ENCODE assay signal across 21 mouse cellular contexts in the genomic region with DNA sequence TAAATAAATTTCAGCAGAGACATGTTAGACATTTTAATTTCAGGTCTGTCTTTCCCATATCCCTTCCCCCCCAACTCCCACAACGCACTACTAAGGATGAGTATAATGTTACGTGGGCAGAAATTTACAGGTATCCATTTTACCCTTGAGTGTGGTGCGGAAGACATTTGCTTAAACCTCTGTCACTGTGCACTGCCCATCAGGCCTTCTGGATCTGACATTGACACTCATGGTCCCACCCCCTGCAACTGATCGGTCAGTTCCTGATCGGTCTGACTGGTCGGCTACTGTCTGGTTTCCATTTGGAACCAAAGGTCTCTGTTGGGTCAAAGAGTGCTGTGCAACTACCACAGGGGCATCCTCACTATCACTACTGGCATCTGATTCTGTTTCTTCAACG. TPM values are rescaled to one million over a fixed set of nuclear protein-coding genes. Genes with fewer than 3 reads are reported as not detected.
DNase-seq lines count a peak whose midpoint lies in the region; ATAC-seq and TF ChIP-seq lines count a peak whose summit lies in the region.
"Had no signal": no experiment of that assay in that cellular context is flagged by ENCODE, and none has a peak within 500 bp of the region (broad histone marks: within the 10 kb centered on the region; RNA-seq: fewer than 3 reads in every experiment).

No protein-coding gene starts in this region.

- no peak overlapping the region for H3K4me2 ChIP-seq in forebrain, embryonic 12.5 days
- no peak overlapping the region for H3K4me2 ChIP-seq in forebrain, embryonic 14.5 days (ENCODE audit: low read length)
- H3K4me2 ChIP-seq in hindbrain, postnatal 0 days (ENCODE audit: low read depth, low read length) = no peak overlapping the region
- H3K4me2 ChIP-seq in hindbrain, embryonic 14.5 days (replicated peaks) = no peak overlapping the region
- H3K4me2 ChIP-seq in midbrain, embryonic 11.5 days = no peak overlapping the region
- H3K4me2 ChIP-seq in midbrain, embryonic 13.5 days (replicated peaks) = no peak overlapping the region
- H3K4me2 ChIP-seq in CH12.LX (ENCODE audit: insufficient read depth, low read depth, poor library complexity, severe bottlenecking) = no peak overlapping the region
- H3K4me2 ChIP-seq: embryonic facial prominence, embryonic 12.5 days; forebrain, embryonic 15.5 days had no signal

- H3K27ac ChIP-seq in forebrain, embryonic 12.5 days = no peak overlapping the region
- no peak overlapping the region for H3K27ac ChIP-seq in forebrain, embryonic 14.5 days (ENCODE audit: low read depth, low read length)
- H3K27ac ChIP-seq in hindbrain, postnatal 0 days = no peak overlapping the region
- H3K27ac ChIP-seq in hindbrain, embryonic 14.5 days = no peak overlapping the region
- H3K27ac ChIP-seq in midbrain, embryonic 11.5 days (ENCODE audit: low read depth, low read length) = no peak overlapping the region
- H3K27ac ChIP-seq in midbrain, embryonic 13.5 days = no peak overlapping the region
- H3K27ac ChIP-seq in CH12.LX (ENCODE audit: insufficient read depth, low read depth) = no peak overlapping the region
- H3K27ac ChIP-seq: embryonic facial prominence, embryonic 10.5 days; embryonic facial prominence, embryonic 12.5 days; forebrain, embryonic 15.5 days had no signal

- 0 out of 2 replicates have a peak, but pooled peaks have one; percentile 11 for ATAC-seq in forebrain, embryonic 12.5 days (ENCODE audit: low FRiP score)
- ATAC-seq in forebrain, embryonic 14.5 days = no peak
- 0 out of 2 replicates have a peak, but pooled peaks have one; percentile 15 for ATAC-seq in hindbrain, postnatal 0 days
- no peak for ATAC-seq in hindbrain, embryonic 14.5 days (ENCODE audit: low FRiP score)
- ATAC-seq in midbrain, embryonic 11.5 days (ENCODE audit: low FRiP score) = no peak
- ATAC-seq in midbrain, embryonic 13.5 days = no peak
- ATAC-seq: CD4-positive, CD25-positive, alpha-beta regulatory T cell, adult 4 months; forebrain, embryonic 15.5 days; forebrain, postnatal 0 days had no signal

- TF ChIP-seq CTCF in hindbrain, postnatal 0 days (IDR thresholded peaks at IDR 0.05; ENCODE audit: low read depth) = no peak
- TF ChIP-seq CTCF in CH12.LX (conservative IDR thresholded peaks at IDR 0.05 in 1 of 2, IDR thresholded peaks at IDR 0.05 in 1 of 2; ENCODE audit: low read depth in 2 of 2, low read length in 2 of 2) = no peak

- 0 out of 2 replicates have a peak, but pooled peaks cover 1% of the 10 kb centered on the region for H3K79me2 ChIP-seq in CH12.LX (replicated peaks; ENCODE audit: control insufficient read depth, extremely low read depth, insufficient read depth, poor library complexity, severe bottlenecking)

- H3K9me3 ChIP-seq in forebrain, embryonic 12.5 days = no peaks in the 10 kb centered on the region
- no peaks in the 10 kb centered on the region for H3K9me3 ChIP-seq in forebrain, embryonic 14.5 days (replicated peaks; ENCODE audit: control insufficient read depth, low read length)
- no peaks in the 10 kb centered on the region for H3K9me3 ChIP-seq in hindbrain, postnatal 0 days (ENCODE audit: low read length)
- no peaks in the 10 kb centered on the region for H3K9me3 ChIP-seq in hindbrain, embryonic 14.5 days (ENCODE audit: control insufficient read depth, low read length)
- H3K9me3 ChIP-seq in midbrain, embryonic 11.5 days (ENCODE audit: control insufficient read depth, low read length) = no peaks in the 10 kb centered on the region
- no peaks in the 10 kb centered on the region for H3K9me3 ChIP-seq in midbrain, embryonic 13.5 days
- H3K9me3 ChIP-seq in CH12.LX (replicated peaks; ENCODE audit: low read length) = no peaks in the 10 kb centered on the region
- H3K9me3 ChIP-seq: embryonic facial prominence, embryonic 10.5 days; embryonic facial prominence, embryonic 12.5 days; forebrain, embryonic 15.5 days had no signal

- dilution Hi-C loops in CH12.LX (cut with MboI; ENCODE audit: extremely low pct_ligation_motif_present, extremely low pct_unique_long_range_greater_than_20kb, low sequenced_read_pairs) = no loop called here

- DNase-seq in forebrain, embryonic 14.5 days (ENCODE audit: low spot score) = no peak
- no peak for DNase-seq in hindbrain, postnatal 0 days (ENCODE audit: low spot score)
- no peak for DNase-seq in hindbrain, embryonic 14.5 days (ENCODE audit: low spot score)
- peak; percentile 72 for DNase-seq in midbrain, embryonic 11.5 days (ENCODE audit: low spot score, missing footprints)
- no peak for DNase-seq in CH12.LX (ENCODE audit: extremely low read depth)
- DNase-seq: adrenal gland, adult 2 months; adrenal gland, postnatal 10 days; adrenal gland, postnatal 25 days; B cell, adult 2 months; cerebellum, adult 11 months; cerebellum, adult 18-20 months; cerebellum, adult 8-10 months; cerebellum, postnatal 10 days; cerebellum, postnatal 25 days; forebrain, postnatal 0 days had no signal

- no peak for TF ChIP-seq POLR2A in CH12.LX (IDR thresholded peaks at IDR 0.05; ENCODE audit: low read depth, low read length)

- in situ Hi-C loops in CH12.LX (cut with MboI; ENCODE audit: low pct_ligation_motif_present, low pct_unique_long_range_greater_than_20kb, low sequenced_read_pairs) = no loop called here

- TF ChIP-seq EP300 in CH12.LX (IDR thresholded peaks at IDR 0.05; ENCODE audit: low read length) = no peak

- H3K36me3 ChIP-seq in forebrain, embryonic 12.5 days (replicated peaks) = peaks cover 44% of the 10 kb centered on the region
- H3K36me3 ChIP-seq in forebrain, embryonic 14.5 days (ENCODE audit: control insufficient read depth, insufficient read depth, low read length) = peaks cover 45% of the 10 kb centered on the region
- H3K36me3 ChIP-seq in hindbrain, postnatal 0 days (ENCODE audit: insufficient read depth, low read length) = no peaks in the 10 kb centered on the region; the same call in 1 of the 2 replicates
- peaks cover 65% of the 10 kb centered on the region for H3K36me3 ChIP-seq in hindbrain, embryonic 14.5 days (replicated peaks; ENCODE audit: control insufficient read depth, insufficient read depth)
- peaks cover 9% of the 10 kb centered on the region; the same call in 1 of the 2 replicates for H3K36me3 ChIP-seq in midbrain, embryonic 11.5 days (ENCODE audit: control insufficient read depth, insufficient read depth, low read length)
- peaks cover 42% of the 10 kb centered on the region for H3K36me3 ChIP-seq in midbrain, embryonic 13.5 days
- peaks cover 18 to 62% of the 10 kb centered on the region in 2 experiments for H3K36me3 ChIP-seq in CH12.LX (replicated peaks in 1 of 2; ENCODE audit: control insufficient read depth in 1 of 2, insufficient read depth in 1 of 2, low read length in 1 of 2)

- no peaks in the 10 kb centered on the region for H3K27me3 ChIP-seq in forebrain, embryonic 12.5 days
- no peaks in the 10 kb centered on the region for H3K27me3 ChIP-seq in forebrain, embryonic 14.5 days (replicated peaks; ENCODE audit: control insufficient read depth, insufficient read depth, low read length)
- H3K27me3 ChIP-seq in hindbrain, postnatal 0 days (ENCODE audit: insufficient read depth, low read length) = no peaks in the 10 kb centered on the region
- H3K27me3 ChIP-seq in hindbrain, embryonic 14.5 days (ENCODE audit: control insufficient read depth, insufficient read depth, low read length) = no peaks in the 10 kb centered on the region
- H3K27me3 ChIP-seq in midbrain, embryonic 11.5 days (ENCODE audit: control insufficient read depth, insufficient read depth, low read length) = no peaks in the 10 kb centered on the region
- H3K27me3 ChIP-seq in midbrain, embryonic 13.5 days = no peaks in the 10 kb centered on the region
- no peaks in the 10 kb centered on the region for H3K27me3 ChIP-seq in CH12.LX (replicated peaks)
- H3K27me3 ChIP-seq: embryonic facial prominence, embryonic 12.5 days; forebrain, embryonic 15.5 days had no signal

- H3K9ac ChIP-seq in forebrain, embryonic 12.5 days = no peak overlapping the region
- H3K9ac ChIP-seq in forebrain, embryonic 14.5 days (ENCODE audit: low read length) = no peak overlapping the region
- no peak overlapping the region for H3K9ac ChIP-seq in hindbrain, postnatal 0 days (replicated peaks; ENCODE audit: low read length)
- H3K9ac ChIP-seq in hindbrain, embryonic 14.5 days = no peak overlapping the region
- H3K9ac ChIP-seq in midbrain, embryonic 11.5 days (ENCODE audit: low read length) = no peak overlapping the region
- no peak overlapping the region for H3K9ac ChIP-seq in midbrain, embryonic 13.5 days (replicated peaks)
- no peak overlapping the region for H3K9ac ChIP-seq in CH12.LX (ENCODE audit: insufficient read depth, low read depth)
- H3K9ac ChIP-seq: embryonic facial prominence, embryonic 12.5 days; forebrain, embryonic 15.5 days; forebrain, postnatal 0 days had no signal

- TF ChIP-seq RAD21 in CH12.LX (IDR thresholded peaks at IDR 0.05; ENCODE audit: low read depth, low read length) = no peak

- no peaks in the 10 kb centered on the region for H3K4me1 ChIP-seq in forebrain, embryonic 12.5 days
- no peaks in the 10 kb centered on the region for H3K4me1 ChIP-seq in forebrain, embryonic 14.5 days (ENCODE audit: control insufficient read depth, insufficient read depth, low read length)
- H3K4me1 ChIP-seq in hindbrain, postnatal 0 days (ENCODE audit: insufficient read depth, low read length) = no peaks in the 10 kb centered on the region
- H3K4me1 ChIP-seq in hindbrain, embryonic 14.5 days (replicated peaks; ENCODE audit: control insufficient read depth, insufficient read depth, low read length) = no peaks in the 10 kb centered on the region
- no peaks in the 10 kb centered on the region for H3K4me1 ChIP-seq in midbrain, embryonic 11.5 days (ENCODE audit: control insufficient read depth, insufficient read depth, low read length)
- no peaks in the 10 kb centered on the region for H3K4me1 ChIP-seq in midbrain, embryonic 13.5 days (replicated peaks)
- H3K4me1 ChIP-seq in CH12.LX (ENCODE audit: control insufficient read depth in 1 of 2, insufficient read depth in 2 of 2) = no peaks in the 10 kb centered on the region
- H3K4me1 ChIP-seq: embryonic facial prominence, embryonic 10.5 days; embryonic facial prominence, embryonic 12.5 days; forebrain, embryonic 15.5 days had no signal

- H3K4me3 ChIP-seq in forebrain, embryonic 12.5 days (replicated peaks) = no peak overlapping the region
- H3K4me3 ChIP-seq in forebrain, embryonic 14.5 days (ENCODE audit: low read depth, low read length) = no peak overlapping the region
- H3K4me3 ChIP-seq in hindbrain, postnatal 0 days (ENCODE audit: low read length) = no peak overlapping the region
- no peak overlapping the region for H3K4me3 ChIP-seq in hindbrain, embryonic 14.5 days (replicated peaks; ENCODE audit: low read length)
- no peak overlapping the region for H3K4me3 ChIP-seq in midbrain, embryonic 11.5 days (ENCODE audit: low read depth, low read length)
- H3K4me3 ChIP-seq in midbrain, embryonic 13.5 days (replicated peaks) = no peak overlapping the region
- H3K4me3 ChIP-seq in CH12.LX (replicated peaks in 1 of 3; ENCODE audit: low read depth in 2 of 3, low read length in 2 of 3, poor library complexity in 1 of 3) = no peak overlapping the region
- H3K4me3 ChIP-seq: embryonic facial prominence, embryonic 10.5 days; embryonic facial prominence, embryonic 12.5 days; forebrain, embryonic 15.5 days had no signal

- WGBS in forebrain, embryonic 12.5 days = 95% methylated on average over 7 of the region's 7 CpGs
- over 99% methylated on average over 7 of the region's 7 CpGs for WGBS in forebrain, embryonic 14.5 days
- WGBS in hindbrain, postnatal 0 days = 92% methylated on average over 7 of the region's 7 CpGs
- 96% methylated on average over 7 of the region's 7 CpGs for WGBS in hindbrain, embryonic 14.5 days
- WGBS in midbrain, embryonic 11.5 days = 95% methylated on average over 7 of the region's 7 CpGs
- WGBS in midbrain, embryonic 13.5 days = 97% methylated on average over 7 of the region's 7 CpGs

RNA-seq across cellular contexts. Expression of a gene that starts 15.6 kb away (rescaled TPM):
- 63.0 and 70.3 TPM in 2 replicates for polyA plus RNA-seq in forebrain, embryonic 12.5 days (2016; fragmentation: Nextera tagmentation; extraction: Ambion mirVana)
- polyA plus RNA-seq in forebrain, embryonic 14.5 days (2014; fragmentation: Nextera tagmentation; extraction: Ambion mirVana) = 71.0 and 80.3 TPM in 2 replicates
- total RNA-seq in hindbrain, postnatal 0 days (2014; rRNA removed) = 43.0 and 47.2 TPM in 2 replicates
- 56.3 and 61.7 TPM in 2 replicates for polyA plus RNA-seq in hindbrain, postnatal 0 days (2015; fragmentation: Nextera tagmentation; extraction: Ambion mirVana)
- polyA plus RNA-seq in hindbrain, embryonic 14.5 days (2014; fragmentation: Nextera tagmentation; extraction: Ambion mirVana) = 62.1 and 78.1 TPM in 2 replicates
- polyA plus RNA-seq in midbrain, embryonic 11.5 days (2014; fragmentation: Nextera tagmentation; extraction: Ambion mirVana) = 67.3 and 69.7 TPM in 2 replicates
- 93.3 and 106 TPM in 2 replicates for polyA plus RNA-seq in midbrain, embryonic 13.5 days (2015; fragmentation: Nextera tagmentation; extraction: Ambion mirVana)
- 20.8 and 22.5 TPM in 2 replicates for total RNA-seq in CH12.LX (2012; rRNA removed)
- 29.7 and 32.1 TPM in 2 replicates for total RNA-seq in CH12.LX (2014; rRNA removed)
- polyA plus RNA-seq in CH12.LX (2012; ENCODE audit: insufficient read length, low read depth) = 24.5 and 32.1 TPM in 2 replicates

RNA-seq across cellular contexts. Expression of a gene that starts 33.7 kb away (rescaled TPM):
- polyA plus RNA-seq in forebrain, embryonic 12.5 days (2016; fragmentation: Nextera tagmentation; extraction: Ambion mirVana) = 22.9 and 28.3 TPM in 2 replicates
- polyA plus RNA-seq in forebrain, embryonic 14.5 days (2014; fragmentation: Nextera tagmentation; extraction: Ambion mirVana) = 23.3 and 23.6 TPM in 2 replicates
- 11.4 and 15.1 TPM in 2 replicates for total RNA-seq in hindbrain, postnatal 0 days (2014; rRNA removed)
- polyA plus RNA-seq in hindbrain, postnatal 0 days (2015; fragmentation: Nextera tagmentation; extraction: Ambion mirVana) = 33.7 and 37.1 TPM in 2 replicates
- 31.1 and 36.9 TPM in 2 replicates for polyA plus RNA-seq in hindbrain, embryonic 14.5 days (2014; fragmentation: Nextera tagmentation; extraction: Ambion mirVana)
- polyA plus RNA-seq in midbrain, embryonic 11.5 days (2014; fragmentation: Nextera tagmentation; extraction: Ambion mirVana) = 27.7 and 30.8 TPM in 2 replicates
- polyA plus RNA-seq in midbrain, embryonic 13.5 days (2015; fragmentation: Nextera tagmentation; extraction: Ambion mirVana) = 21.0 and 22.1 TPM in 2 replicates
- 19.3 and 20.4 TPM in 2 replicates for total RNA-seq in CH12.LX (2012; rRNA removed)
- total RNA-seq in CH12.LX (2014; rRNA removed) = 60.4 and 60.5 TPM in 2 replicates
- polyA plus RNA-seq in CH12.LX (2012; ENCODE audit: insufficient read length, low read depth) = 39.0 and 49.0 TPM in 2 replicates

Comparison
In these comparisons a context has a peak if more than half of its experiments do, and no peak if none do; other contexts are left out.
1. ATAC-seq: peak in forebrain, embryonic 12.5 days (single experiment) and hindbrain, postnatal 0 days (single experiment); none in forebrain, embryonic 14.5 days (single experiment), hindbrain, embryonic 14.5 days (single experiment), midbrain, embryonic 11.5 days (single experiment) and midbrain, embryonic 13.5 days (single experiment).